10 mouse cellular contexts compared by ENCODE assay signal in the genomic region with DNA sequence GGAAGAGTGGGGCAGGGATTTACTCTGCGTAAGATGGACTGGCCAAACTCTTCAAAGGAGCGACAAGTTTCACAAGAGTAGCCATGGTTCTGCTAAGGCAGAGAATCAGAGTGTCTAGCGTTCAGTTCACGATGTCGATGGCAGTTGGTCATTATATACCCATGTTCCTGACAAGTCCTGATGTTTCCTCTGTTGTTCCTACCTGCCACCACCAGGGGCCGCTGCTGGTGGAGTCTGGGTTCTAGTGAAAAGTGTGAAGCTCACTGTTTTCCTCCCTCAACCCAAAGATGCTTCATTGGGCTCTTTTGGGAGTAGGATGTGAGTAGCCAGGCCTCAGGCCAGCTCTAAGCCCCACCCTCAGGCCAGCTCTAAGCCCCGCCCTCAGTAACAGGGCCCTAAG. TPM values are rescaled to one million over a fixed set of nuclear protein-coding genes. Genes with fewer than 3 reads are reported as not detected.
DNase-seq lines count a peak whose midpoint lies in the region; ATAC-seq lines count a peak whose summit lies in the region.
"Had no signal": no experiment of that assay in that cellular context is flagged by ENCODE, and none has a peak within 500 bp of the region (broad histone marks: within the 10 kb centered on the region; RNA-seq: fewer than 3 reads in every experiment).

No protein-coding gene starts in this region.

- no peak overlapping the region for H3K4me2 ChIP-seq in midbrain, embryonic 13.5 days (replicated peaks)
- no peak overlapping the region for H3K4me2 ChIP-seq in liver, embryonic 11.5 days

- H3K4me1 ChIP-seq in midbrain, embryonic 10.5 days = no peaks in the 10 kb centered on the region
- H3K4me1 ChIP-seq in midbrain, embryonic 13.5 days (replicated peaks) = no peaks in the 10 kb centered on the region
- no peaks in the 10 kb centered on the region for H3K4me1 ChIP-seq in liver, embryonic 11.5 days (replicated peaks; ENCODE audit: control insufficient read depth, insufficient read depth, low read length)

- H3K9ac ChIP-seq in midbrain, embryonic 13.5 days (replicated peaks) = no peak overlapping the region
- no peak overlapping the region for H3K9ac ChIP-seq in liver, embryonic 11.5 days (ENCODE audit: low read depth, low read length)

- H3K36me3 ChIP-seq in midbrain, embryonic 10.5 days = no peaks in the 10 kb centered on the region
- H3K36me3 ChIP-seq in midbrain, embryonic 13.5 days = no peaks in the 10 kb centered on the region
- no peaks in the 10 kb centered on the region for H3K36me3 ChIP-seq in liver, embryonic 11.5 days (ENCODE audit: control insufficient read depth, insufficient read depth, low read length)

- H3K27ac ChIP-seq in midbrain, embryonic 10.5 days (replicated peaks) = no peak overlapping the region
- H3K27ac ChIP-seq in midbrain, embryonic 13.5 days = no peak overlapping the region
- no peak overlapping the region for H3K27ac ChIP-seq in liver, embryonic 11.5 days (ENCODE audit: low read depth, low read length)

- 62% methylated on average over 7 of the region's 7 CpGs for WGBS in midbrain, embryonic 10.5 days
- WGBS in midbrain, embryonic 13.5 days = 62% methylated on average over 7 of the region's 7 CpGs
- WGBS in liver, embryonic 11.5 days = 59% methylated on average over 7 of the region's 7 CpGs

- ATAC-seq in CD4-positive, CD25-positive, alpha-beta regulatory T cell, adult 4 months = no peak
- ATAC-seq in midbrain, embryonic 13.5 days = no peak
- no peak for ATAC-seq in liver, embryonic 11.5 days (replicated peaks; ENCODE audit: low FRiP score)

- DNase-seq in CD4-positive, CD25-positive, alpha-beta regulatory T cell, adult 2 months (ENCODE audit: low read depth, low spot score) = peak; percentile 45
- DNase-seq in midbrain, embryonic 10.5 days (ENCODE audit: low spot score) = peak; percentile 39
- DNase-seq in liver, embryonic 11.5 days (ENCODE audit: low spot score) = peak; percentile 34
- peak; percentile 67 for DNase-seq in thymus, postnatal 4 days
- DNase-seq in kidney, postnatal 25 days = no peak
- DNase-seq in cerebellum, postnatal 14 days = no peak

- peaks cover 36% of the 10 kb centered on the region for H3K27me3 ChIP-seq in midbrain, embryonic 10.5 days (ENCODE audit: low read depth, poor library complexity, severe bottlenecking)
- H3K27me3 ChIP-seq in midbrain, embryonic 13.5 days = peaks cover 23% of the 10 kb centered on the region
- H3K27me3 ChIP-seq in liver, embryonic 11.5 days (replicated peaks; ENCODE audit: control insufficient read depth, insufficient read depth, low read length) = no peaks in the 10 kb centered on the region

- H3K9me3 ChIP-seq in midbrain, embryonic 10.5 days (replicated peaks) = no peaks in the 10 kb centered on the region
- no peaks in the 10 kb centered on the region for H3K9me3 ChIP-seq in midbrain, embryonic 13.5 days
- no peaks in the 10 kb centered on the region for H3K9me3 ChIP-seq in liver, embryonic 11.5 days (ENCODE audit: control insufficient read depth, low read length)

- H3K4me3 ChIP-seq in midbrain, embryonic 10.5 days = no peak overlapping the region
- no peak overlapping the region for H3K4me3 ChIP-seq in midbrain, embryonic 13.5 days (replicated peaks)
- H3K4me3 ChIP-seq in liver, embryonic 11.5 days (ENCODE audit: low read depth, low read length) = no peak overlapping the region

RNA-seq across cellular contexts. Expression of a gene that starts 33.3 kb away (rescaled TPM):
- polyA plus RNA-seq in CD4-positive, CD25-positive, alpha-beta regulatory T cell, adult 4 months (2017; shearing (Covaris generic)) = under 1 TPM in 1 of 2 experiments, not detected in 1; 0.66 TPM
- polyA plus RNA-seq in midbrain, embryonic 10.5 days (2016; fragmentation: Nextera tagmentation; extraction: Ambion mirVana) = 15.6 and 19.5 TPM in 2 replicates
- 4.2 and 5.2 TPM in 2 replicates for polyA plus RNA-seq in midbrain, embryonic 13.5 days (2015; fragmentation: Nextera tagmentation; extraction: Ambion mirVana)
- 21.9 and 29.4 TPM in 2 replicates for polyA plus RNA-seq in liver, embryonic 11.5 days (2014; fragmentation: Nextera tagmentation; extraction: Ambion mirVana)

RNA-seq across cellular contexts. Expression of a gene that starts 43.4 kb away (rescaled TPM):
- not detected for polyA plus RNA-seq in CD4-positive, CD25-positive, alpha-beta regulatory T cell, adult 4 months (2017; shearing (Covaris generic))
- polyA plus RNA-seq in midbrain, embryonic 10.5 days (2016; fragmentation: Nextera tagmentation; extraction: Ambion mirVana) = 2.5 and 3.4 TPM in 2 replicates
- 0.31 and 0.94 TPM in 2 replicates for polyA plus RNA-seq in midbrain, embryonic 13.5 days (2015; fragmentation: Nextera tagmentation; extraction: Ambion mirVana)
- not detected in 2 replicates for polyA plus RNA-seq in liver, embryonic 11.5 days (2014; fragmentation: Nextera tagmentation; extraction: Ambion mirVana)
- polyA plus RNA-seq: C2C12; heart, embryonic 16.5 days had no signal

Comparison
In these comparisons a context has a peak if more than half of its experiments do, and no peak if none do; other contexts are left out.
1. DNase-seq: peak in CD4-positive, CD25-positive, alpha-beta regulatory T cell, adult 2 months (single experiment), midbrain, embryonic 10.5 days (single experiment), liver, embryonic 11.5 days (single experiment) and thymus, postnatal 4 days (single experiment); none in kidney, postnatal 25 days (0 of 2) and cerebellum, postnatal 14 days (0 of 2).